Mouse (Mus musculus): ENCODE measurements at regions not wholly inside any gene's neighbourhood (a gene's known extent, or its start where the extent isn't known, plus 50 kb on each side); places are given as distances from the start of the nearest gene placed in this dataset.

- peak in 1 of 2 experiments; percentile 5 for DNase-seq
Observed at GRCm38 (mm10) chr3:66738201-66739062, 242.8 kb upstream of the Rsrc1 start.

GRCm38 (mm10) chr3:66739356-66740014, 241.7 kb upstream of the Rsrc1 start:
- no peak for DNase-seq

- DNase-seq, result no peak
Observed at GRCm38 (mm10) chr3:66744133-66744913, 236.9 kb upstream of the Rsrc1 start.

- no peak for DNase-seq
Observed at GRCm38 (mm10) chr3:66746373-66747072, 234.7 kb upstream of the Rsrc1 start.

- no peak for DNase-seq
Observed at GRCm38 (mm10) chr3:66747073-66747710, 234.0 kb upstream of the Rsrc1 start.

- no peak for DNase-seq
Observed at GRCm38 (mm10) chr3:66758141-66758540, 223.0 kb upstream of the Rsrc1 start.

- no peak for DNase-seq
Observed at GRCm38 (mm10) chr3:66759841-66760240, 221.3 kb upstream of the Rsrc1 start.

- no peak for DNase-seq
Observed at GRCm38 (mm10) chr3:66762446-66762845, 218.7 kb upstream of the Rsrc1 start.

- peak; percentile 5 to 38 for DNase-seq
Observed at GRCm38 (mm10) chr3:66797351-66798010, 183.7 kb upstream of the Rsrc1 start.

- DNase-seq, result no peak
Observed at GRCm38 (mm10) chr3:66798292-66798691, 182.9 kb upstream of the Rsrc1 start.

GRCm38 (mm10) chr3:66802538-66802937, 178.7 kb upstream of the Rsrc1 start:
- DNase-seq, result no peak

GRCm38 (mm10) chr3:66806176-66806575, 175.0 kb upstream of the Rsrc1 start:
- DNase-seq, result no peak

GRCm38 (mm10) chr3:66812686-66813445, 168.3 kb upstream of the Rsrc1 start:
- DNase-seq, result no peak

GRCm38 (mm10) chr3:66825761-66826160, 155.4 kb upstream of the Rsrc1 start:
- no peak for DNase-seq
